Mouse (Mus musculus): ENCODE data around the gene Als2cr12.

DNA sequence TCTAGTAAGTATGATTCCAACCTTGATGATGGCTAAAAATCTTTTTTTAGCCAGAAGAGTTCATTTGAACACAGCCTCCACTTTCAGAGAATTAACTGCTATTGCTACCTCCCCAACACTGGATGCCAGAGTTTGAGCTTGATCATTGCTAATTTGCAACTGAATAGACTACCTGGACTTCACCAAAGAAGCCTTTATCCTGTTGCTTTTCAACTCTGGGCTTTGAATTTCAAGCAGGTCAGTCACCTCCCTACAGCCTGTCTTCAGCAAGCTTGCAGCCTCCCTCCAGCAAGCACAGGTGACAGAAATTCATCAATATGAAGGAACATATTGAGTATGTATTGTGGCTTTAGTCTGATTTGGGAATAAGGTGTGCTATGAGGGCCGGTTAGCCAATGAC, 6.4 kb downstream of the Als2cr12 start:
- TF ChIP-seq CTCF (IDR thresholded peaks at IDR 0.05; ENCODE audit: borderline replicate concordance, control insufficient read depth, extremely low read depth, insufficient read depth, low read length, poor library complexity) = no peak
- no peak for TF ChIP-seq POLR2A (IDR thresholded peaks at IDR 0.05; ENCODE audit: control insufficient read depth, extremely low read depth, insufficient read depth, low read length, poor library complexity)

Data from thymus, adult 2 months (tissue).